Mouse (Mus musculus): ENCODE measurements around the gene Rpl14. TPM values are rescaled to one million over a fixed set of nuclear protein-coding genes. Genes with fewer than 3 reads are reported as not detected.

The Rpl14 gene
- 736 and 972 TPM in 2 replicates for polyA plus RNA-seq (2021; fragmentation: Nextera tagmentation)
- long read RNA-seq, experiment 1, transcript Rpl14-202 (5 exons, 1,271 nt), result minor isoform, 8 of 223 reads
- long read RNA-seq, experiment 1, transcript Rpl14-201 (6 exons, 1,009 nt), result major isoform, 202 of 223 reads
- long read RNA-seq, experiment 1, partial matches to known transcripts, result 7 of 223 reads
- long read RNA-seq, experiment 1, other reads (novel, unspliced or antisense), result 6 of 223 reads
- long read RNA-seq, experiment 2, transcript Rpl14-201 (6 exons, 1,009 nt), result major isoform, 672 of 864 reads
- long read RNA-seq, experiment 2, transcript Rpl14-202 (5 exons, 1,271 nt), result minor isoform, 73 of 864 reads
- long read RNA-seq, experiment 2, partial matches to known transcripts, result 99 of 864 reads
- long read RNA-seq, experiment 2, other reads (novel, unspliced or antisense), result 19 of 864 reads

GRCm38 (mm10) chr9:120570741-120571592, at the start of gene Rpl14:
TSS of gene Rpl14 (plus strand) at chr9:120571444.

GRCm38 (mm10) chr9:120539662-120540251, 31.5 kb upstream of the Rpl14 start, which contains the start of gene Entpd3:
TSS of gene Entpd3 (plus strand) at chr9:120539818.

Other genes starting within 250 kb of the Rpl14 start
- gene Eif1b, start 79.2 kb upstream of the Rpl14 start, polyA plus RNA-seq (2021; fragmentation: Nextera tagmentation), result 270 and 328 TPM in 2 replicates
- gene Entpd3, start 31.6 kb upstream of the Rpl14 start, polyA plus RNA-seq (2021; fragmentation: Nextera tagmentation), result 3.6 and 4.3 TPM in 2 replicates

All from left cerebral cortex, adult 6 months (tissue).